Mouse (Mus musculus) heart, adult 2 months (tissue): ENCODE measurements around the gene Ovca2. TPM values are rescaled to one million over a fixed set of nuclear protein-coding genes. Genes with fewer than 3 reads are reported as not detected.
"Not testable (repeated sequence)": the region's sequence is repeated elsewhere in the genome, so short reads cannot be mapped to it uniquely, and the experiment has no call there.

Source experiments
- DNase-seq, 2 experiments: peaks; one replicate each; pipeline ENCODE4 v3.0.0; 2021
- H3K27ac ChIP-seq: fragments of 200-600 bp; 2 replicates; pipeline ENCODE4 v1.8.1; 2022
- H3K27me3 ChIP-seq: fragments of 200-500 bp; 2 replicates; pipeline ENCODE4 v1.6.1; 2012; ENCODE audit warnings: mild to moderate bottlenecking, low read length, inconsistent platforms, mixed read lengths; ENCODE audit not compliant: control insufficient read depth, insufficient read depth
- H3K36me3 ChIP-seq: fragments of 200-500 bp; 2 replicates; pipeline ENCODE4 v1.6.1; 2012; ENCODE audit warnings: low read length, inconsistent platforms; ENCODE audit not compliant: control insufficient read depth, insufficient read depth
- H3K4me1 ChIP-seq: fragments of 200-500 bp; 2 replicates; pipeline ENCODE4 v1.6.1; 2011; ENCODE audit warnings: low read length; ENCODE audit not compliant: control insufficient read depth, insufficient read depth
- H3K4me3 ChIP-seq: fragments of 200-600 bp; 2 replicates; pipeline ENCODE4 v1.8.1; 2022
- H3K79me2 ChIP-seq: fragments of 200-500 bp; replicated peaks from 2 replicates; pipeline ENCODE4 v1.6.1; 2012; ENCODE audit warnings: mild to moderate bottlenecking, inconsistent platforms, low read length, moderate library complexity, mixed read lengths; ENCODE audit not compliant: control insufficient read depth, insufficient read depth
- H3K9ac ChIP-seq: fragments of 200-500 bp; 2 replicates; pipeline ENCODE4 v1.6.1; 2012; ENCODE audit warnings: low read depth, mild to moderate bottlenecking, control low read depth, inconsistent platforms, low read length, mixed read lengths
- CTCF ChIP-seq: fragments of 200-600 bp; IDR thresholded peaks from 2 replicates; pipeline ENCODE4 v1.8.1; 2022; ENCODE audit warnings: antibody characterized with exemption, mild to moderate bottlenecking, moderate library complexity
- EP300 ChIP-seq: fragments of 200-500 bp; IDR thresholded peaks from 2 replicates; pipeline ENCODE4 v1.6.1; 2011; ENCODE audit warnings: low read depth, low read length, control low read depth; ENCODE audit not compliant: insufficient read depth
- POLR2A ChIP-seq: fragments of 200-500 bp; IDR thresholded peaks from 2 replicates; pipeline ENCODE4 v1.6.1; 2011; ENCODE audit warnings: mild to moderate bottlenecking, low read depth, low read length, control low read depth; ENCODE audit not compliant: insufficient read depth
- WGBS: fragments of 180-500 bp; shearing (Covaris S2); methylation state at CpG from one replicate; pipeline ENCODE4 v1.1.7; 2018; 5-methylcytosine and 5-hydroxymethylcytosine counted together
- intact Hi-C: fragments of 180-260 bp; cut with DNase I; formaldehyde crosslinking; loops from one replicate; pipeline ENCODE4 v1.15.1; 2025
- polyA plus RNA-seq: library from polyadenylated mRNA; depleted of rRNA; stranded (reverse); fragments of >200 nt; gene quantifications from 2 replicates; pipeline ENCODE4 v1.2.3, GENCODE M21; 2012
- total RNA-seq, 2 experiments: library from RNA; stranded (reverse); gene quantifications; 2 replicates each; pipeline ENCODE4 v1.2.3; 2021

Gene Ovca2
- total and polyA plus RNA-seq, 3 experiments: 5.7 to 11.1 (median 6.1) TPM

- Histone ChIP-seq H3K9ac (no peak overlapping the region), H3K4me1 (peaks cover 7% of the 10 kb centered on the region), H3K36me3 (no peaks in the 10 kb centered on the region), H3K4me3 (peak overlapping the region; percentile 79), H3K79me2 (no peaks in the 10 kb centered on the region), H3K27ac (peak overlapping the region; percentile 88), H3K27me3 (no peaks in the 10 kb centered on the region)
- intact Hi-C loops: loop anchor here (1.0 to 5.0 kb wide), 2 partner anchors 113 to 251 kb away; partner anchors contain the start of genes Smg6 and Srr
- TF ChIP-seq CTCF: no peak
- no peak for TF ChIP-seq POLR2A
- TF ChIP-seq EP300: no peak
- WGBS: 50% methylated on average over 12 of the region's 12 CpGs
- no peak for DNase-seq
These were observed 624 bp downstream of the Ovca2 start for GRCm38 (mm10) chr11:75178011-75178410.

- DNase-seq, H3K79me2 ChIP-seq, H3K4me1 ChIP-seq, H3K27ac ChIP-seq, H3K27me3 ChIP-seq, H3K9ac ChIP-seq, intact Hi-C loops, H3K36me3 ChIP-seq, H3K4me3 ChIP-seq: not testable (repeated sequence)
- WGBS: 63% methylated on average over 6 of the region's 6 CpGs
These were observed 4.1 kb downstream of the Ovca2 start for GRCm38 (mm10) chr11:75174574-75174973.

- no peak for DNase-seq
- Histone ChIP-seq H3K36me3 (no peaks in the 10 kb centered on the region), H3K9ac (no peak overlapping the region), H3K79me2 (no peaks in the 10 kb centered on the region), H3K27me3 (no peaks in the 10 kb centered on the region), H3K27ac (no peak overlapping the region), H3K4me1 (peaks cover 7% of the 10 kb centered on the region; the same call in 1 of the 2 replicates), H3K4me3 (peak overlapping the region; percentile 68)
- no peak for TF ChIP-seq CTCF
- no peak for TF ChIP-seq POLR2A
- no peak for TF ChIP-seq EP300
- 2% methylated on average over 15 of the region's 15 CpGs for WGBS
- intact Hi-C loops: no loop called here
These were observed 4.9 kb downstream of the Ovca2 start for GRCm38 (mm10) chr11:75173799-75174165.

DNA sequence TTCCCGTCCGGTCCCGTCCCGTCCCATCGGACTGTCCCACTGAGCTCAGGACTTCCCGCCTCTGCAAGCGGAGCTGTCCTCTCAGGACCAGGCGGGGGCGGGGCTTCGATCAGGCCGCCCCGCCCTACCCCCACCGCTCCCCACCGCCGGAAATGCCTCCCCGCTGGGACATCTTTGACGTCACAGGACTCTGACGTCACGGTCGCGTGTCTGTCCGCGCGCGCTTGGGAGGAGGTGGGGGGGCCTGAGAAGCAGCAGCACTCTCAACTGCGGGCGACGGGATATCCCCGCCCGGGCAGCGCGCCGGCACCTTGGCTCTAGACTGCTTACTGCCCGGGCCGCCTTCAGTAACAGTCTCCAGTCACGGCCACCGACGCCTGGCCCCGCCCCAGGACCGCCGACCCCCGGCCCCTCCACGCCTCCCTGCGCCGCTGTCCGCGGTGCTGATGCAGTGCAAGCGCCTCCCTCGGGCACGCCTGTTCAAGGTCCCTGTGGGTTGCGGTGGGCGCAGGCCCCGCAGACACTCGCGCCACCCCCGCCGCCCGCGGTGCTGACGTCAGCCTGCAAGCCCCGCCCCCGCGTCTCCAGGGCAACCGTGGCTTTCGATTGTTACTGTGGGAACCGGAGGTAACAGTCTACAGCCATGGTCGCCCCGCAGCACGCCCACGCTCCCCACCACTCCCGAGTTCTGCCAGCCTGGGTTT is 5.4 kb downstream of the Ovca2 start:
- Histone ChIP-seq H3K79me2 (no peaks in the 10 kb centered on the region), H3K36me3 (no peaks in the 10 kb centered on the region), H3K4me1 (peaks cover 7% of the 10 kb centered on the region; the same call in 1 of the 2 replicates), H3K27me3 (no peaks in the 10 kb centered on the region), H3K27ac (no peak overlapping the region), H3K4me3 (peak overlapping the region; percentile 68), H3K9ac (peak overlapping the region; percentile 46)
- peak; percentile 82 to 87 for DNase-seq
- intact Hi-C loops: no loop called here
- under 1% methylated on average over 70 of the region's 71 CpGs for WGBS
- no peak for TF ChIP-seq CTCF
- TF ChIP-seq POLR2A: 0 out of 2 replicates have a peak, but pooled peaks have one; percentile 26
- no peak for TF ChIP-seq EP300

GRCm38 (mm10) chr11:75172151-75173094 is 6.2 kb downstream of the Ovca2 start:
- no peak overlapping the region for H3K27ac ChIP-seq
- H3K4me1 ChIP-seq: peaks cover 7% of the 10 kb centered on the region; the same call in 1 of the 2 replicates
- WGBS: 1% methylated on average over 74 of the region's 75 CpGs
- no peaks in the 10 kb centered on the region for H3K36me3 ChIP-seq
- intact Hi-C loops: no loop called here
- TF ChIP-seq EP300: no peak
- TF ChIP-seq CTCF: no peak
- TF ChIP-seq POLR2A: no peak
- no peaks in the 10 kb centered on the region for H3K79me2 ChIP-seq
- H3K4me3 ChIP-seq: peak overlapping the region; percentile 68
- H3K9ac ChIP-seq: peak overlapping the region; percentile 46
- H3K27me3 ChIP-seq: no peaks in the 10 kb centered on the region
- DNase-seq: peak in 1 of 2 experiments; percentile 35
